Mouse (Mus musculus) cerebellum, postnatal 10 days (tissue): ENCODE measurements around the gene Iscu.

ENCODE experiments used
- DNase-seq, 2 experiments: peaks; one replicate each; pipeline ENCODE4 v3.0.0; 2021; ENCODE audit warnings: mixed read lengths in 2 of 2

Iscu gene

DNA sequence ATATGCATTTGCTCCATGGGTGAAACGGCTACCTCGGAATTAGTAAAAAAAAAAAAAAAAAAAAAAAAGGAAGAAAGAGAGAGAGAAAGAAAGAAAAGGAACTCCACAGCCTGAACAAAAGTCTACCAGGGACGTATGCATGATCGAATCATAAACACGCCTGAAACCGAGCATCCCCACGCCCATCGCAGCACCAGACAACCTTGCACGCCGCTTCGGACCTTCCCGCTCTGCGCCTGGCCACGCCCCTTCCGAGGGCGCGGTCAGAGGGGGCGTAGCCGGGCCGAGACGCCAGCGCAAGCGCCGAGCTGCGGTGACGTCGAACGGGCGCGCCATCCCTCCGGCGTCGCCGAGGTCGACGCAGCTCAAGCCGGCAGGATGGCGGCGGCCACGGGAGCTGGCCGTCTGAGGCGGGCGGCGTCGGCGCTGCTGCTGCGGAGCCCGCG lies at the start of gene Iscu, which contains the start of gene Sart3:
Gene Iscu (plus strand): TSS at position 299 of the 446 bp plus-strand sequence.
Gene Sart3 (minus strand): TSS at position 61 of the 446 bp plus-strand sequence.
- peak; percentile 98 for DNase-seq

DNA sequence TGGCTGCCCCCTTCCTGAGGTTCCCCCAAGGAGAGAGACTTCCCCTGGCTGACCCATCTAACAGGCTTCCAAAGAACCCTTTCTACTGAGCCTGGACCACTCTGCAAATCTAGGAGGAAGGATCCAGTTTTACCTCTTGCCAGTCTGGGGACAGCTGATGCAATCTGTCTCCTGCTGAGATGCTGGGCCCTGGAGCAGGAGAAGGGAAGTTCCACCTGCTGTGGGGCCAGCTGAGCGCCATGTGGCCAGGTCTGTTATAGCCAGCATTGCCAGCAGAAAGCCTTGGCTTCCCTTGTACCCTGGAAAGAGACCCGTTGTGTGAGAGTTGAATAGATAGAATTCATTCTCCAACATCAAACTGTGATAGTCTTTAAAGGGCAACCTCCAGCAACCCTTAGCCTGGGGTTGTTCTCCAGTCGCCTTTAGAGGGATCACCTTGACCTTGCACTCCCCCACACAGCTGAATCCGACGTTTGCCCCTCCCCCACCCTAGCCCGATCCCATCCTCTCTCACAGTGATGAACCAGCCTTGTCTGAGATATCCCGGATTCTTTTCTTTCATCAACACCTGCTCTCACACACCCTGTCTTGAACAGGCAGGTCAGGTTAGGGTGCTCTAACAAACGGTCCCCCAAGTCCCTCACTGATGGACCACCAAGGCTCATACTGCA lies 48.8 kb upstream of the Iscu start:
- DNase-seq = peak; percentile 98 to 99

DNA sequence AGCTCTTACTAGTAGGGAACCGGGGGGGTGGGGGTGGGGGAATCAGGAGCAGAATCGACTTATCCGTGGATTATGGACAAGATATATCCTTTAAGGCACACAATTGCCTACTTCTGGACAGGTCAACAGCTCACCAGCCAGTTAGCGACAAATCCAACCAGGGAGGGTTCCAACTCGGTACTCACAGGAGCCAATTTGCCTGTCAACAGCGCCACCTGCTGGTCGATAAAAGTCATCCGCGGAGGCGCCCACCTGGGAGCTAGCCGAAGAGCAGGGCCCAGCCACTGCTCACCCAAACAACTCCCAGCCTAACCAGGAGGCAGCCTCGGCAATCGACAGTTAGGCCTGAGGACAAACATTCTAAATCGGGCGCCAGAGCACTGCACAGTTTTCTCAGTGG lies 48.1 kb upstream of the Iscu start, which contains the start of gene 1700069L16Rik:
Gene 1700069L16Rik (minus strand): TSS at position 327 of the 400 bp plus-strand sequence.
- DNase-seq = peak; percentile 95 to 96

DNA sequence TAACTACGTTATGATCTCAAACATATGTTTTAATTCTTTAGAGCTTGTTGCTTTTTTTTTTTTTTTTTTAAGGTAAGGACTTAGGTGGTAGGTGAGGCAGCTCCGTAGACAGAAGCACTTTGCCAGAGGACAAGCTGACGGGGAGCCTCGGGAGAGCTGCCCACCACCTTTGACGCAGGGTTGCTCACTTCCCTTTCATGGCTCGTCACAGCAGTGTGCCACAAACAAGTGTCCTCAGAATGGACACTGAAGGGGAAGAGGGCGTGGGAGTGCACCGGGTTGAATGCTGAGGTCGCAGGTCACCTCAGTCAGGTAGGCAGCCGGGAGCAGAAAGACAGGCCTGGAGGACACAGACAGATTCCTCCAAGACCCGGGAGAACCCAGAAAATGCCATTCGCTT lies 47.1 kb upstream of the Iscu start:
- DNase-seq = no peak

DNA sequence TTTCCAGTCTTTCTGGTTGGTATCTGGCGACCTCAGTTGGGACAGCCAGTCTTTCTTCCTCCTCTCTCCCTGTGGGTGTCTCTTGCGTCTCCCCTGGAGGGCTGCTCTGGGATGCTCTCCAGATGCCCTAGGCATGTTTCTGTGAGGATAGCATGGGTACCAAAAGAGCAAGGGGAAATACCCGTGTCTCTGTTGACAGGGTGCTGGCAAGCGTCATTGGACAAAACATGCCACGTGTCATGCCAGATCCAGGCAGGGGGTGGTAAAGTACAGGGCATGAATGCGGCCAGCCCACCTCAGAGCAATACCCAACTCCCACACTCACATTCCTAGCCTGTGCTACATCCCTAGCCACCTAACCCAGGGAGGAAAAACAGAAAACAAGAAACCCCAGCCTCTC lies 45.9 kb upstream of the Iscu start:
- peak; percentile 58 to 67 for DNase-seq

DNA sequence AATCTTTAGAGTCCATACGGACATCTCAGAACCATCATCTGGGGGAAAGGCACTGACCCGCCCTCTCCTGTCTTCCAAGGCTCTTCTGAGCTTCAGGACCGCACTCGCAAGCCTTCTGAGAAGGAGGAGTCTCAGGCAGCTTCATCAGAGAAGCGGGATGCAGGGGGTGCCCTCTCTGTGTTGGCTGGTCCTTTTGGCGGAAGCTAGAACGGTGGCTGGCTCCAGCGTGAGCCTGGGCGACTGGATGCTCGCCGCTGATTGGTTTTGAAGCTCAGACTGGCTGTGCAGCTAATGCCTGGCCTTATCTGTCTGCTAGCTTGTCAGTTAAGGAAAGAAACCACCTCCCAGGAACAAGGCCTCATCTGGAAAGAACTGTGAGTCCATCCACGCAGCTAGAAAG lies 45.3 kb upstream of the Iscu start:
- DNase-seq = peak; percentile 80 to 82

DNA sequence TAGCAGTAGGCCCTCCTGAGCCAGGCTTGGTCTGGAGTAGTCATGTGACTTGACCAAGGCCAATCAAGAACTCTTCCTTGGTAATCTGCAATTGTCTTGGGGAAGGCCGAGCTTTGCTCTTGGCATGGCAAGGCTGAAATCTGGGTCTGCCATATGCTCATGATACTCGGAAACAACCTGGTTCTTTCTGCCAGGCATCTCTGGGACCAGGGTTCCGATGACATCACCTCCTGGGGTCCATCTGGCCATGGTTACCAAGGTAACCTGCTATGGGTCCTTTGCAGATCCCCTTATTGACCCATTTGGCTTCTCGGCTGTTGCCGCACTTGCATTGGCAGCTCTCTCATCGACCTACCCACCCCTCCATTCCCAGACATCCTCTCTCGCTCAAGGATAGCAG lies 44.5 kb upstream of the Iscu start:
- DNase-seq = peak; percentile 93

DNA sequence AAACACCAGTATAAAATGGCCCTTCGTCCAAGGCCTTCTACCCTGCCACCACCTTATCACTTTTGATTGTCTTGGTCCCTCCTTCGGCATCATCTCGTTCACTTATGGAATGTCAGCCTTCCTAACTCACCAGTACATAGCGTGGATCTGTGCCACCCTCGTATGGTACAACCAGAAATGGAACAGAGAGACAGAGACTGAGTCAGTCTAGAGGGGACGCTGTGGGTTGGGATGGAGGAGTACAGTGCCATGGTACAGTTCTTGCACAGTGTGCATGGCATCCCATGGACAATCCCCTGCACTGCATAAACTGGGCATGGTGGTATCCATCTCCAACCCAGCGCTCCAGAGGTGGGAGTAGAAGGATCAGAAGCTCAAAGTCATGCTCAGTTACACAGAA lies 43.9 kb upstream of the Iscu start:
- DNase-seq = no peak

DNA sequence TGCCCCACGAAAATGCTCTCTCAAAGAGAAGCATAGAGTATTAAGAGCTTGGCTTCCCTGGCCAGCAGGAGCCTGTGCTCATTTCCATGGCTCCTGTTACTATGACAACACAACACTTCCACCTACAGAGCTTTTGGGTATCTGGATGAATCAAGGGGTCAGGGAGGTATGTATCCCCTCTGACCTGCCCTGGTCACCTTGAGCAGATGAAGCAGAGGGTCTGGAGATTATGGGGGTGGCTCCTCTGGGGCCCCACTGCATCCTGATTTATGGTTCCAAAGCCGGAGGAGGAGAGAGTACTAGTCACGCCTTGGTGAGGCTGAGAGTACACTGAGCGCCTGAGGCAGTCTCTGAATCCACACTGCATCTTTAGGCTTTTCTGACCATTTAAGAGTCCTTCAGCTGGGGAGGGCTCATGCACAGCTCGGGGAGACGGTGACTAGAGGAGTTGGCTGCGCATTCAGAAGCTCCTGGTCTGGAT lies 41.9 kb upstream of the Iscu start:
- peak in 1 of 2 experiments; percentile 61 for DNase-seq

DNA sequence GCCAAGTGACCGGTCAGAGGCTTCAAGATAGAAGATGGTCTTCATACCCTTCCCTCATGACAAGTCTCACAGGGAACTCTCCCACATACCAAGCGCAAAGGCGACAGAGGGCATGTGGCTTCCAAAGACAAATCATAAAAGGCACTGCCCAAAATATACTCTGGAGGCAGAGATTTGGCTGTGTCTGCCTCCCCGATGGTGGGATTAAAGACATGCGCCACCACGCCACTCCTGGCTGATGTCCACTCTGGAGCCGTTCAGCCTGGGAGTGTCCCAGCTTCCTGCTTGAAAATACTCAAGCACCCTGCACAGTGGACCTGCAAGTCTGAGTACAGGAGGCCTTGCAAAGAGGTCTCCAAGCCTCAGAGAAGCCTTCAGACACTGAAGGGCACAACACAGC lies 41.4 kb upstream of the Iscu start:
- DNase-seq = peak; percentile 49 to 52

DNA sequence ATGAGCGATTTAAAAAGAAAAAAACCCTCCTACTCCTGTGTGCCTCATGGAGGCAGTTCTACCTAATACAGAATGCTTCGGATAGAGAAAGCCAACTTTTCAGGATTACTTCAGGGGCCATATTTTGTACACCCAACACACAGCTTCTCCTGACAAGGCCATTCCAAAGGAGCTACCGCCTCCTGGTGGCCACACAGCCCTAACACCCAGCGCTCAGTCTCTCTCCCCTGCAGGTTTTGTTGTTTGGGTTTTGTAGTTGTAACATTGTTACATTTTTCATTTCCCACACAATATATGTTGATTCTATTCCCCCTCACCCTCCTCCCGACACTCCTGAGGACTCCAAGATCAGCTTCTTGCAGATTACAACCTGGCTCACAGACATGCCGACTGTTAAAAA lies 40.4 kb upstream of the Iscu start:
- DNase-seq = peak; percentile 91 to 93

DNA sequence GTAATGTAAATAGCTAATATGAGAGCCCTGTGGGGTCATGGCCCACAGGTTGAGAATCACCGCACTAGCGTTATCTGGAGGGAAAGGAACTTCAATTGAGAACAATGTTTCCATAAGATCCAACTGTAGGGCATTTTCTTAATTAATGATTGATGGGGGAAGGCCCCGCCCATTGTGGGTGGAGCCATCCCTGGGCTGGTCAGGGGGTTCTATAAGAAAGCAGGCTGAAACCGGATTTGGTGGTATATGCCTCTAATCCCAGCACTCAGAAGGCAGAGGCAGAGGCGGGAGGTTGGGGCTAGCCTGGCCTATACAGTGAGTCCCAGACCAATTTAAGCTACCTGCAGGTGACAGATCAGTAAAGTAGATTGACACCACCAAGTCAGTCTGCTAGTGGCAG lies 38.2 kb upstream of the Iscu start:
- DNase-seq = no peak

DNA sequence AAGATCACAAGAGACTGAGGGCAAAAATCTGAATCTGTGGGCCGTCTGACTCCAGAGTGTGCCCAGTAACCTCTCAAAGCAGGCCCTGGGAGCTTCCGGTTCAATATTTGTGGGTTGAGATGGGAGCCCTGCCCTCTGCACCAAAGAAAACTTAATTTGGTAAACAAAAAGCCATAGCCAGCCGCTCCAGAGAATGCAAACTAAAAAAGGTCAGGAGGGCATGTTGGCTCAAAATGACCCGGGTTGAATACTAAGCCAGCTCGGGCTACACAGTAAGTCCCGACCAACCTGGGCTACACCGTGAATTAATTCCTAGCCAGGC lies 37.6 kb upstream of the Iscu start:
- no peak for DNase-seq

DNA sequence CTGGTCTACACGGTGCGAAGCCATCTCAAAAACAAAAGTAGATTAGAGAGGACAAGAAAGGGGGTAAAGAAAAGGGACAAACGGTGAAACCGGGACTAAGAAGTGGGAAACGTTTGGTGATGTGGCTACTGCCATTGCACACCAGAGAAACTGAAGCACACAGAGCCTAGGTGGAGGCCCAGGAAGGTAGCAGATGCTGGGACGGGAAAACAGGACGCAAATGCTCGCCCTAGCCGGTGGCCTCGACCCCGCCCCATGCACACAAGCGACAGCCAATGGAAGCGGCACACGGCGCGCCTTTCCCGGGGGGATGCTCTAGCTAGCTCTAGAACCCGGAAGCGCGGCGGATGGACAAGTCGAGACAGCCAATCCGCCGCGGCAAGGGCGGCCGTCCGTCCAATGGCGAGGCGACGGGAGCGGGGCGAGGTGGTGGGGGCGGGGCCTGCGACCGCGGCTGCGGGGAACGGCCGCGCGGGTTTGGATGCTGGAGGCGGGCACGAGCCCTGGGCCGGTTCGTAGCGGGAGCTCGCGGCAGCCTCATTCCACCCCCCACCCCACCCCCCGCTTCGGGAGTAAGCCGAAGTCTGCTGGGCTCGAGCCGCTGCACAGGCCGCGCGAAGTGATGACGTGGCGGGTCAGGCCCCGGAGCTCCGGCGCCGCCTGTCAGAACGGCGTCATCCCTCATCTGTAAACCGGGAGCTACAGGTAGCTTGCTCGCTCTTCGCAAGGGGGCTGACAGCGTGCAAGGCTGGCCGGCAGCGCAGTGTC lies 37.0 kb upstream of the Iscu start, which contains the start of gene Ficd:
Gene Ficd (plus strand): TSS at position 459 of the 768 bp plus-strand sequence.
- peak; percentile 96 to 97 for DNase-seq

DNA sequence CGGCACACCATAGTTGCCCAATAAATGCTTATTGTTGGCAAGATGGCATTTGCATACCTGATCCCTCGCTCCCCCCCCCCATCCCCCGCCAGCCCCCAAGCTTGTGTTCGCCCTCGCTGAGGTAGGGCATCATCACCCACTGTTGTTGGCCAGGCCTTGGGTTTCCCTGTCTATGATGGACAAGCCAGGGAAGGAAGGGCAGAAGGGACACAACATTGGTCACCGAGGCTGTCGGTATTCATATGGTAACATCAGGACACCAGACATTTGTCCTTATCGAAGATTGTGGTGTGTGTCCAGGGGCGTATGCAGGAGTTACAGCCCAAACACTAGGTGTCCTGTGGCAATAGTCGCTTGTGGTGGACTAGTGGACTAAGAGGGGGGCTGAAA lies 36.4 kb upstream of the Iscu start:
- no peak for DNase-seq

DNA sequence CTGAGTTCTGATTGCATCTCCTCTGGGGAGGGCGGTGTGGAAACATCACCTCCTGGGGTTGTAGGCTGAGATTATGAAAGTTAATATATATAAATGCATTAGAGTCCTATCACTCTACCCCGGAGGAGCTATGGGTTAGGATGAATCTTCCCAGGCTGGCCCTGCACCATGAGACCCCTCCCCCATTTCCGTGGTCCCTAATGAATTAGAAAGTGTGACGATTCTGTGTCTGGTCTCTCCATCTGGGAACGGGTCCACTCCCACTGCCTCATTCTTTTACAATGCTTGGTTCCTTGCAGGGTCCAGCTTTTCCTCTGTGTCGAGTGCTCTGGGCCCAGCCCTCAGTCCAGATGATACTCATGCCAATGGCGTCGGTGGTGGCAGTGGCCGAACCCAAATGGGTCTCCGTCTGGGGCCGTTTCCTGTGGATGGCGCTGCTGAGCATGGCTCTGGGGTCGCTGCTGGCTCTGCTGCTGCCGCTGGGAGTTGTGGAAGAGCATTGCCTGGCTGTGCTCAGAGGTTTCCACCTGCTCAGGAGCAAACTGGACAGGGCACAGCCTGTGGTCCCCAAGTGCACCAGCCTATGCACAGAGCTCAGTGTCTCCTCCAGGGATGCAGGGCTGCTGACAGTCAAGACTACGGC lies 35.9 kb upstream of the Iscu start:
- DNase-seq = peak; percentile 54 to 63

DNA sequence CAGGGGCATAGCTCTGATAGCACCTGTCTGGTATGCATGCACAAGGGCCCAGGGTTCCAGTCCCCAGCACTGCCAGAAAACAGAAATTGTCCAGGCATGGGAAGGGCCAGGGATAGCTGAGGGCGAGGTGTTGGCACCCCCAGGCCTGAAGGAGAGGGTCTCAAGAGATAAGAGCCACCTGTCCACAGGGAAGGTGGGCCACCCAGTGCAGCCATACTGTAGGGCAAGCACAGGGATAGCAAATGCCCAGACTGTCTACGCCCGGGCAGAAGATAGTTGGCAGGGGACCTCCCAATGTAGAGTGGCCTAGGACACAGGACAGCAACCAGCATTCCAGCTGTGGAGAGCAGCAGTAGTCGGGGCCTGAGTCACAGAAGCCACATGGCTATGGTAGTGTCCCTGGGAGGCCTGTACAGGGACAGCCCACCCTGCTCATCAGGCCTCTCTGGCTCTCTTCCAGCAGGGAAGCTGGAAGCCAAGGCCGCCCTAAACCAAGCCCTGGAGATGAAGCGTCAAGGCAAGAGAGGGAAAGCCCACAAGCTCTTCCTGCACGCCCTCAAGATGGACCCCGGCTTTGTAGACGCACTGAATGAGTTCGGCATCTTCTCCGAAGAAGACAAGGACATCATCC lies 34.8 kb upstream of the Iscu start:
- no peak for DNase-seq

DNA sequence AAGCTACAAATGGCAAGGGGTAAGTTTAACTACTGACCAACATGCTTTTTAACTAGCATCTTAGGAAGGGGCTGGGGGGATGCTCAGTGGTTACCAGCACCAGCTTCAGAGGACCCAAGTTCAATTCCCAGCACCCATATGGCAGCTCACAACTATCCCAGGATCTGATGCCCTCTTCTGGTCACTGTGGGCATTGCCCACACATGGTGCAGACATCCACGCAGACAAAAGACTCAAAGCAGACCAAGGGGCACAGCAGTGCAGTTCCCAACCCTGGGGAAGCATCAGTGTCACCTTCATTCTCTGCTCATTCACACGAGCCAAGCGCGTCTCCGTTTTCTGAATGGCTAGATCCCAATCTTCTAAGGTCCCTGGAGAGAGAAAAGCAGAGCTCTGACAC lies 24.9 kb upstream of the Iscu start:
- peak in 1 of 2 experiments; percentile 42 for DNase-seq

DNA sequence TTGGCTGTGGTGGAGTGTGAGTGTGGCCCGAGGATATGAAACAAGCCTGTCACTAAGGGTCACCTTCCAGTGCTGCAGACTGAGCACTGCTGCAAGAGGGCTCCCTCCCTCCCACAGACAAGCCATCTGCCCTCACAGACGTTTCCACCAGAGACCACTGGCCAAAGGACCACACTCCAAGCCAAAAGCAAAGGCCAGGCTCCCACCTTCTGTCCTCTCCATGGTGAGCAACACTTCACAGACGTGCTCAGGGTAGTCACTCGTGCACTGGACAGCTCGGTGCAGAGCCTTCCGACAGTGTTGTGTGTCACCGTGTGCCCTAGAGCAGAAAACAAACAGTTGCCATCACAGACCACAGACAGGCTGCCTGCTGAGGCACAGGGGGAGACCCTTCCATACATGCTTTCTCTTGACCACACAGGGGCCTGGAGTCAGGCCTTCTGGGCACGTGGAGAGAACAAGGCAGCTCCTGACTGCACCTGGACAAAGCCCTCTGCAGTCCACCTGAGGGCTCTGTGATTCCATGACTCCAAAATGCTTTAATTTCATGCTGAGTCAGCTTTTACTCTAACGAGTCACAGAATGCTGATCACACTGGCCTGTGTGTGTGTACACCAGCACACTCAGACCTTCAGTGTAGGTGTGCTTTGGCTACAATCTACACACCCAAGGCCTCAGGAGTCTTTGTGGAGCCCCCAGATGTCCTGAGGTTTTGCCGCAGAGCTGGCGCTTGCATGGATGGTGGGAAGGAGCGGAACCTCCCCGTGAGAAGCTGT lies 23.8 kb upstream of the Iscu start:
- DNase-seq = peak; percentile 85 to 90

DNA sequence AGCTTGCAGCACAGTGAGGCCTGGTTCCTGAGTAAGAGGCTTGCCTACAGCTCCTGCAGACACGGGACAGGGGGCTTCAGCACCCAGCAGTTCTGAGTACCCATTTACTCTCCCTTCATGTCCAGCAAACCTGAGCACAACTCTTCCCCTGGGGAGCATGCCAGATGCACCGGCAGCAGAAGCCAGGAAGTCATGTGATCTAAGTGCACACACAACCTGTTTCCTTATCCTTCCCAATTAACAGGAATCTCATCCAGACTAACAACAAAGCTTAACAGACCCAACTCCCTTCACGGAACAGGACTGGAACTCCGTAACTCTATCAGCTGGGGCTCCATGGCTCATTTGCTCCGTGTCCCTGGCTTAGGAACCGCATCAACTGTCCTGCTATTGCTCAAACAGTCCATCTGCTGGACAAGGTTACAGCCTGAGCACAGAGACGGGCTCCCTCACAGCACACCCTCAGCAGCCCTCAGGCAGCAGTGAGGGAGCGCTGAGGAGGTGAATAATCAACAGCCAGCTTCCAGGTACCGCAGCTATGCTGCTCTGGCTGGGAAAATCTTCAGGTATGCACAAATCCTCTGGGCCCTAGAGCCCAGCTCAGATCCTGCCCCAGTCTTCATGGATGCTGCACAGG lies 20.9 kb upstream of the Iscu start:
- DNase-seq = no peak

DNA sequence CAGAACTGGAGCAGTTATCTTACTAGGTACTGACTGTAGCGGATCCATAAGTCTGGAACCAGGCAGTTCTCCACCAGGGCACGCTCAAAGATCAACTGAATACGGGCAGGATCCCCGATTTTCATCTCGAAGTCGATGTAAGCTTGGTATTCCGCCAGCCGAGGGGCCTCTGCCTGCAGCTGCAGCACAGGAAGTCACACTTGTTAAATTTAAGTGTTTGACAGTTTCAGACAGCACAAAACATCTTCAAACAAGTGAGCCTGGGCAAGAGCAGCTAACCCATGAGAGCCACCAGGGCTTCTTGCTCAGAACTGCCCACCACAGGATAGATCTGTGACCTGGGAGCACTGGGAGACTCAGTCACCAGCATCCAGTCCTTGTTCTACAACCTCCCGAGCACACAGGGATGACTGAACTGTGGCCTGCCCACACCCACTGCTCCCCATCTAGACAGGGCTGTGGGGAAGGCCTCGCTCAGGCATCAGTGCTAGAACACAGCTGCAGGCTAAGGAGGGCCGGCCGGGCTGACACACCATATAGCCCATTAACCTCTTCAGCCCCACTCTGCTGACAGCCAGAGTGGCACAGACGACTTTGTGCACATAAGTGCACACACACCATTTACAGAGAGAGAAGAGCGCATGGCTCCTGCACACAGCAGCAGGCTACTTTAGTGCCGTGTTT lies 17.1 kb upstream of the Iscu start:
- DNase-seq = no peak
